Mouse (Mus musculus) ES-Bruce4 (cell line): Measurements from ENCODE around the gene Pik3c2b. TPM values are rescaled to one million over a fixed set of nuclear protein-coding genes. Genes with fewer than 3 reads are reported as not detected.
A peak's percentile ranks its signal among the peaks of the same experiment; 100 is the strongest.

ENCODE experiments used
- H3K27ac ChIP-seq: 2 replicates; pipeline ENCODE4 v1.5.1; 2012; ENCODE audit warnings: low read length, inconsistent platforms; ENCODE audit not compliant: insufficient read depth
- H3K27me3 ChIP-seq: 2 replicates; pipeline ENCODE4 v1.6.1; 2012; ENCODE audit warnings: mild to moderate bottlenecking, low read length, inconsistent platforms; ENCODE audit not compliant: control insufficient read depth, poor library complexity, insufficient read depth, severe bottlenecking
- H3K36me3 ChIP-seq: 2 replicates; pipeline ENCODE4 v1.6.1; 2012; ENCODE audit warnings: inconsistent platforms, mild to moderate bottlenecking, low read length, moderate library complexity; ENCODE audit not compliant: control insufficient read depth, poor library complexity, insufficient read depth, severe bottlenecking
- H3K4me1 ChIP-seq: one replicate; pipeline ENCODE4 v1.8.1; 2011; ENCODE audit warnings: low read length; ENCODE audit not compliant: control insufficient read depth, insufficient read depth
- H3K4me3 ChIP-seq: 2 replicates; pipeline ENCODE4 v1.5.1; 2011; ENCODE audit warnings: low read depth, mild to moderate bottlenecking, low read length
- H3K9ac ChIP-seq: 2 replicates; pipeline ENCODE4 v1.6.1; 2012; ENCODE audit warnings: low read depth, mild to moderate bottlenecking, inconsistent platforms; ENCODE audit not compliant: poor library complexity, severe bottlenecking
- H3K9me3 ChIP-seq: replicated peaks from 2 replicates; pipeline ENCODE4 v1.6.1; 2012; ENCODE audit warnings: mild to moderate bottlenecking, low read length, inconsistent platforms; ENCODE audit not compliant: control insufficient read depth, poor library complexity, insufficient read depth, severe bottlenecking
- CTCF ChIP-seq: IDR thresholded peaks from one replicate; pipeline ENCODE4 v1.8.1; 2011; ENCODE audit warnings: low read depth, low read length
- EP300 ChIP-seq: IDR thresholded peaks from 2 replicates; pipeline ENCODE4 v1.6.1; 2011; ENCODE audit warnings: low read depth, low read length; ENCODE audit not compliant: insufficient read depth
- POLR2A ChIP-seq: IDR thresholded peaks from one replicate; pipeline ENCODE4 v1.8.1; 2011; ENCODE audit warnings: low read length; ENCODE audit not compliant: insufficient read depth
- polyA plus RNA-seq: library from polyadenylated mRNA; stranded (reverse); fragments of >200 nt; gene quantifications from 2 replicates; pipeline ENCODE4 v1.2.4, GENCODE M21; 2011; ENCODE audit warnings: low read depth; ENCODE audit not compliant: missing spikeins, insufficient read depth, insufficient read length

The Pik3c2b gene
- polyA plus RNA-seq, 1 experiment, result 6.0 TPM

- no peaks in the 10 kb centered on the region for H3K36me3 ChIP-seq
- peaks cover 12% of the 10 kb centered on the region for H3K4me1 ChIP-seq
- TF ChIP-seq POLR2A (no peak), CTCF (no peak), EP300 (no peak)
- no peak overlapping the region for H3K27ac ChIP-seq
- H3K9me3 ChIP-seq, result no peaks in the 10 kb centered on the region
- H3K4me3 ChIP-seq, result no peak overlapping the region
- no peak overlapping the region for H3K9ac ChIP-seq
- no peaks in the 10 kb centered on the region for H3K27me3 ChIP-seq
These were observed 39.4 kb downstream of the Pik3c2b start for GRCm38 (mm10) chr1:133084708-133085416.

- Histone ChIP-seq H3K4me3 (no peak overlapping the region), H3K27ac (no peak overlapping the region), H3K9me3 (no peaks in the 10 kb centered on the region), H3K9ac (no peak overlapping the region), H3K4me1 (peaks cover 12% of the 10 kb centered on the region), H3K36me3 (no peaks in the 10 kb centered on the region), H3K27me3 (no peaks in the 10 kb centered on the region)
- TF ChIP-seq EP300, result no peak
- no peak for TF ChIP-seq CTCF
- TF ChIP-seq POLR2A, result no peak
These were observed 39.9 kb downstream of the Pik3c2b start for GRCm38 (mm10) chr1:133085417-133085742.

- Histone ChIP-seq H3K9me3 (no peaks in the 10 kb centered on the region), H3K27ac (0 out of 2 replicates have a peak overlapping the region, but pooled peaks have one; percentile 19), H3K36me3 (no peaks in the 10 kb centered on the region)
These were observed 41.3 kb downstream of the Pik3c2b start for GRCm38 (mm10) chr1:133086804-133087203.

GRCm38 (mm10) chr1:133087206-133087905, 41.9 kb downstream of the Pik3c2b start:
- no peak overlapping the region for H3K9ac ChIP-seq
- H3K27me3 ChIP-seq, result no peaks in the 10 kb centered on the region
- H3K9me3 ChIP-seq, result no peaks in the 10 kb centered on the region
- TF ChIP-seq CTCF (peak; percentile 80), EP300 (no peak), POLR2A (no peak)
- H3K27ac ChIP-seq, result 0 out of 2 replicates have a peak overlapping the region, but pooled peaks have one; percentile 19
- peaks cover 8% of the 10 kb centered on the region for H3K4me1 ChIP-seq
- no peak overlapping the region for H3K4me3 ChIP-seq
- no peaks in the 10 kb centered on the region for H3K36me3 ChIP-seq

More at GRCm38 (mm10) chr1:133086804-133087203, 41.3 kb downstream of the Pik3c2b start:
- Histone ChIP-seq H3K27me3 (no peaks in the 10 kb centered on the region), H3K4me1 (peaks cover 8% of the 10 kb centered on the region), H3K4me3 (no peak overlapping the region), H3K9ac (no peak overlapping the region)
- no peak for TF ChIP-seq POLR2A
- no peak for TF ChIP-seq EP300
- TF ChIP-seq CTCF, result no peak

GRCm38 (mm10) chr1:133088196-133088595, 42.7 kb downstream of the Pik3c2b start:
- Histone ChIP-seq H3K9me3 (no peaks in the 10 kb centered on the region), H3K4me3 (no peak overlapping the region), H3K36me3 (no peaks in the 10 kb centered on the region), H3K27ac (no peak overlapping the region), H3K4me1 (peaks cover 8% of the 10 kb centered on the region), H3K27me3 (no peaks in the 10 kb centered on the region), H3K9ac (no peak overlapping the region)
- TF ChIP-seq EP300 (no peak), POLR2A (no peak), CTCF (no peak)

GRCm38 (mm10) chr1:133089415-133089814, 43.9 kb downstream of the Pik3c2b start:
- TF ChIP-seq POLR2A (no peak), EP300 (no peak), CTCF (no peak)
- Histone ChIP-seq H3K27me3 (no peaks in the 10 kb centered on the region), H3K4me3 (no peak overlapping the region), H3K9ac (no peak overlapping the region), H3K9me3 (no peaks in the 10 kb centered on the region), H3K27ac (no peak overlapping the region), H3K4me1 (peaks cover 5% of the 10 kb centered on the region), H3K36me3 (no peaks in the 10 kb centered on the region)
